Mouse (Mus musculus) lung, adult 2 months (tissue): Measurements from ENCODE around the gene Faap100.

Source experiments
- CTCF ChIP-seq: fragments of 200-500 bp; IDR thresholded peaks from 2 replicates; pipeline ENCODE4 v1.5.1; 2011; ENCODE audit warnings: mild to moderate bottlenecking, low read length, control low read depth; ENCODE audit not compliant: insufficient read depth
- POLR2A ChIP-seq: fragments of 200-500 bp; IDR thresholded peaks from 2 replicates; pipeline ENCODE4 v1.6.1; 2011; ENCODE audit warnings: low read depth, mild to moderate bottlenecking, control low read depth, low read length, borderline replicate concordance; ENCODE audit errors: extremely low read depth

DNA sequence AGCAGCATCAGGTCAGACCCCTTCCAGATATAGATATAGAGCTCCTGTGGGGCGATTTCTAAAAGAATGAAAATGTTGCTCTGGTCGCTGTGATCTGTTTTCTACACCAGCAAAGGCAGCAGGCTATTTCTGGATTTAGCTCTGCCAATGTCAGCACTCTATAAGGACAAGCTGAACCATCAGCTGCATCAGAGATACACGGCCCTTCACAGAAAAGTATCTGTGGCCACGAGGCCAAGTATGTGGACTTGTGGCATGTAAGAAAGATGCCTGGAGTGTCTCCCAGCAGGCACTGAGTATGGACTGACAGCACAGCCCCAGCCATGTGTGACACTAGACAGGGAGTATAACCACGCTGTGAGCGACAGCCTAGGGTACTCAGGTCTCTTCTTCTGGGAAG is 8.1 kb upstream of the Faap100 start:
- TF ChIP-seq CTCF (no peak), POLR2A (no peak)
